In genomic region chr13:6837075-6837422, GRCm38 (mm10) we compare ENCODE assay signal across 12 mouse cellular contexts.
DNase-seq lines count a peak whose midpoint lies in the region; ATAC-seq and TF ChIP-seq lines count a peak whose summit lies in the region.
"Had no signal": no experiment of that assay in that cellular context is flagged by ENCODE, and none has a peak within 500 bp of the region (broad histone marks: within the 10 kb centered on the region; RNA-seq: fewer than 3 reads in every experiment).

No protein-coding gene starts in this region.

- no peak overlapping the region for H3K9ac ChIP-seq in embryonic facial prominence, embryonic 11.5 days (replicated peaks; ENCODE audit: low read length)
- no peak overlapping the region for H3K9ac ChIP-seq in midbrain, embryonic 12.5 days (replicated peaks)
- H3K9ac ChIP-seq in midbrain, embryonic 14.5 days (replicated peaks; ENCODE audit: low read length), result no peak overlapping the region
- H3K9ac ChIP-seq in limb, embryonic 14.5 days (ENCODE audit: low read depth, low read length, severe bottlenecking), result no peak overlapping the region
- H3K9ac ChIP-seq in stomach, embryonic 16.5 days (ENCODE audit: low read length), result no peak overlapping the region
- H3K9ac ChIP-seq: limb, embryonic 15.5 days had no signal

- no peak for TF ChIP-seq POLR2A in limb, embryonic 14.5 days (IDR thresholded peaks at IDR 0.05; ENCODE audit: borderline replicate concordance, extremely low read depth, insufficient read depth, insufficient read length)

- WGBS in embryonic facial prominence, embryonic 11.5 days, result 59% methylated on average over 1 of the region's 1 CpGs
- 80% methylated on average over 1 of the region's 1 CpGs for WGBS in embryonic facial prominence, embryonic 10.5 days
- 62% methylated on average over 1 of the region's 1 CpGs for WGBS in midbrain, embryonic 12.5 days
- WGBS in midbrain, embryonic 14.5 days, result 66% methylated on average over 1 of the region's 1 CpGs
- 82% methylated on average over 1 of the region's 1 CpGs for WGBS in limb, embryonic 14.5 days
- WGBS in stomach, embryonic 16.5 days, result 33% methylated on average over 1 of the region's 1 CpGs

- no peaks in the 10 kb centered on the region for H3K36me3 ChIP-seq in embryonic facial prominence, embryonic 11.5 days (replicated peaks; ENCODE audit: control insufficient read depth, insufficient read depth, low read depth, low read length)
- no peaks in the 10 kb centered on the region for H3K36me3 ChIP-seq in embryonic facial prominence, embryonic 10.5 days (replicated peaks)
- no peaks in the 10 kb centered on the region for H3K36me3 ChIP-seq in midbrain, embryonic 12.5 days
- no peaks in the 10 kb centered on the region for H3K36me3 ChIP-seq in midbrain, embryonic 14.5 days (ENCODE audit: control insufficient read depth, insufficient read depth, low read length)
- H3K36me3 ChIP-seq in limb, embryonic 14.5 days (ENCODE audit: control insufficient read depth, insufficient read depth, low read length), result no peaks in the 10 kb centered on the region
- H3K36me3 ChIP-seq in stomach, embryonic 16.5 days (ENCODE audit: control insufficient read depth, insufficient read depth, low read length), result no peaks in the 10 kb centered on the region
- H3K36me3 ChIP-seq: limb, embryonic 15.5 days had no signal

- no peak overlapping the region for H3K4me2 ChIP-seq in embryonic facial prominence, embryonic 11.5 days (ENCODE audit: low read depth, low read length)
- H3K4me2 ChIP-seq in midbrain, embryonic 12.5 days (replicated peaks), result no peak overlapping the region
- no peak overlapping the region for H3K4me2 ChIP-seq in midbrain, embryonic 14.5 days (ENCODE audit: low read length)
- no peak overlapping the region for H3K4me2 ChIP-seq in limb, embryonic 14.5 days (replicated peaks; ENCODE audit: low read depth, low read length, severe bottlenecking)
- no peak overlapping the region for H3K4me2 ChIP-seq in stomach, embryonic 16.5 days (ENCODE audit: low read depth, low read length)
- H3K4me2 ChIP-seq: limb, embryonic 15.5 days had no signal

- no peak overlapping the region for H3K27ac ChIP-seq in embryonic facial prominence, embryonic 11.5 days (replicated peaks; ENCODE audit: low read depth, low read length)
- H3K27ac ChIP-seq in embryonic facial prominence, embryonic 10.5 days (replicated peaks), result no peak overlapping the region
- no peak overlapping the region for H3K27ac ChIP-seq in midbrain, embryonic 12.5 days (replicated peaks)
- H3K27ac ChIP-seq in midbrain, embryonic 14.5 days (replicated peaks; ENCODE audit: low read depth, low read length), result no peak overlapping the region
- H3K27ac ChIP-seq in limb, embryonic 14.5 days (replicated peaks; ENCODE audit: low read depth, low read length), result no peak overlapping the region
- H3K27ac ChIP-seq in stomach, embryonic 16.5 days (ENCODE audit: low read length), result no peak overlapping the region
- H3K27ac ChIP-seq: heart, adult 2 months; limb, embryonic 15.5 days had no signal

- H3K27me3 ChIP-seq in embryonic facial prominence, embryonic 11.5 days (ENCODE audit: control insufficient read depth, insufficient read depth, low read length), result no peaks in the 10 kb centered on the region
- no peaks in the 10 kb centered on the region for H3K27me3 ChIP-seq in embryonic facial prominence, embryonic 10.5 days (replicated peaks; ENCODE audit: low read depth, poor library complexity, severe bottlenecking)
- no peaks in the 10 kb centered on the region for H3K27me3 ChIP-seq in midbrain, embryonic 12.5 days
- H3K27me3 ChIP-seq in midbrain, embryonic 14.5 days (ENCODE audit: control insufficient read depth, insufficient read depth, low read length), result no peaks in the 10 kb centered on the region
- H3K27me3 ChIP-seq in limb, embryonic 14.5 days (ENCODE audit: control insufficient read depth, insufficient read depth, low read length), result no peaks in the 10 kb centered on the region
- no peaks in the 10 kb centered on the region for H3K27me3 ChIP-seq in stomach, embryonic 16.5 days (ENCODE audit: control insufficient read depth, insufficient read depth, low read length)
- H3K27me3 ChIP-seq: CH12.LX; limb, embryonic 15.5 days had no signal

- no peaks in the 10 kb centered on the region for H3K4me1 ChIP-seq in embryonic facial prominence, embryonic 11.5 days (ENCODE audit: control insufficient read depth, insufficient read depth, low read length)
- H3K4me1 ChIP-seq in embryonic facial prominence, embryonic 10.5 days, result 0 out of 2 replicates have a peak, but pooled peaks cover 7% of the 10 kb centered on the region
- no peaks in the 10 kb centered on the region for H3K4me1 ChIP-seq in midbrain, embryonic 12.5 days
- H3K4me1 ChIP-seq in midbrain, embryonic 14.5 days (ENCODE audit: control insufficient read depth, insufficient read depth, low read length), result no peaks in the 10 kb centered on the region
- no peaks in the 10 kb centered on the region for H3K4me1 ChIP-seq in limb, embryonic 14.5 days (ENCODE audit: control insufficient read depth, insufficient read depth, low read length)
- H3K4me1 ChIP-seq in stomach, embryonic 16.5 days (ENCODE audit: control insufficient read depth, insufficient read depth, low read length), result no peaks in the 10 kb centered on the region
- H3K4me1 ChIP-seq: limb, embryonic 15.5 days had no signal

- no peak for DNase-seq in embryonic facial prominence, embryonic 11.5 days (ENCODE audit: low spot score)
- DNase-seq in embryonic facial prominence, embryonic 10.5 days (ENCODE audit: low spot score), result no peak
- no peak for DNase-seq in midbrain, embryonic 14.5 days
- DNase-seq in limb, embryonic 14.5 days (ENCODE audit: low spot score), result no peak
- no peak for DNase-seq in adrenal gland, postnatal 14 days
- no peak for DNase-seq in left cerebral cortex, adult 8-10 months (ENCODE audit: low spot score in 2 of 2)
- DNase-seq: lung, adult 18-20 months had no signal

- peak; percentile 68; the same call in 1 of the 2 replicates for ATAC-seq in embryonic facial prominence, embryonic 11.5 days (replicated peaks; ENCODE audit: insufficient number of reproducible peaks, low FRiP score, low TSS enrichment, low read depth)
- ATAC-seq in midbrain, embryonic 12.5 days (ENCODE audit: low FRiP score, low read depth), result peak; percentile 42; the same call in 1 of the 2 replicates
- ATAC-seq in midbrain, embryonic 14.5 days (ENCODE audit: low FRiP score, low TSS enrichment), result no peak; the same call in 1 of the 2 replicates
- 0 out of 2 replicates have a peak, but pooled peaks have one; percentile 30 for ATAC-seq in limb, embryonic 14.5 days (ENCODE audit: low FRiP score, low read depth)
- 0 out of 2 replicates have a peak, but pooled peaks have one; percentile 13 for ATAC-seq in stomach, embryonic 16.5 days (ENCODE audit: insufficient read depth, low FRiP score)

- H3K9me3 ChIP-seq in embryonic facial prominence, embryonic 11.5 days (replicated peaks; ENCODE audit: control insufficient read depth, low read length), result no peaks in the 10 kb centered on the region
- H3K9me3 ChIP-seq in embryonic facial prominence, embryonic 10.5 days, result no peaks in the 10 kb centered on the region
- no peaks in the 10 kb centered on the region for H3K9me3 ChIP-seq in midbrain, embryonic 12.5 days
- no peaks in the 10 kb centered on the region for H3K9me3 ChIP-seq in midbrain, embryonic 14.5 days (ENCODE audit: control insufficient read depth, low read length)
- H3K9me3 ChIP-seq in limb, embryonic 14.5 days (ENCODE audit: control insufficient read depth, low read length), result no peaks in the 10 kb centered on the region
- H3K9me3 ChIP-seq in stomach, embryonic 16.5 days (replicated peaks; ENCODE audit: control insufficient read depth, low read length), result no peaks in the 10 kb centered on the region
- H3K9me3 ChIP-seq: limb, embryonic 15.5 days had no signal

- H3K4me3 ChIP-seq in embryonic facial prominence, embryonic 11.5 days (ENCODE audit: low read depth, low read length), result no peak overlapping the region
- H3K4me3 ChIP-seq in embryonic facial prominence, embryonic 10.5 days, result no peak overlapping the region
- H3K4me3 ChIP-seq in midbrain, embryonic 12.5 days, result no peak overlapping the region
- no peak overlapping the region for H3K4me3 ChIP-seq in midbrain, embryonic 14.5 days (replicated peaks; ENCODE audit: low read depth, low read length)
- H3K4me3 ChIP-seq in limb, embryonic 14.5 days (replicated peaks; ENCODE audit: low read length), result no peak overlapping the region
- H3K4me3 ChIP-seq in stomach, embryonic 16.5 days (replicated peaks; ENCODE audit: low read length), result no peak overlapping the region
- H3K4me3 ChIP-seq: heart, adult 2 months; limb, embryonic 15.5 days had no signal
